Mouse (Mus musculus): ENCODE measurements around the gene Dyrk2. TPM values are rescaled to one million over a fixed set of nuclear protein-coding genes. Genes with fewer than 3 reads are reported as not detected.
A peak's percentile ranks its signal among the peaks of the same experiment; 100 is the strongest.

Gene Dyrk2
- polyA plus RNA-seq, 1 experiment from 2014 or later: 5.7 TPM

GRCm38 (mm10) chr10:118837636-118838035 lies 32.4 kb downstream of the Dyrk2 start:
- 61% methylated on average over 8 of the region's 8 CpGs for WGBS (ENCODE audit: insufficient replicate concordance)

GRCm38 (mm10) chr10:118831190-118831589 lies 38.8 kb downstream of the Dyrk2 start:
- ATAC-seq (no peak), DNase-seq (no peak)
- no peak overlapping the region for H3K4me2 ChIP-seq (ENCODE audit: low read depth, low read length)
- TF ChIP-seq EP300 (IDR thresholded peaks at IDR 0.05; ENCODE audit: low read depth): no peak
- TF ChIP-seq CTCF (IDR thresholded peaks at IDR 0.05; ENCODE audit: low read depth): no peak
- no peak overlapping the region for H3K9ac ChIP-seq (replicated peaks)
- H3K4me1 ChIP-seq (ENCODE audit: insufficient read depth): no peaks in the 10 kb centered on the region
- H3K27me3 ChIP-seq (ENCODE audit: insufficient read depth, low read length): no peaks in the 10 kb centered on the region
- H3K36me3 ChIP-seq (replicated peaks; ENCODE audit: insufficient read depth, low read length): no peaks in the 10 kb centered on the region
- no peak overlapping the region for H3K27ac ChIP-seq (ENCODE audit: low read depth)
- H3K4me3 ChIP-seq (ENCODE audit: low read depth, low read length): no peak overlapping the region
- WGBS (ENCODE audit: insufficient replicate concordance): 78% methylated on average over 8 of the region's 8 CpGs
- H3K9me3 ChIP-seq (ENCODE audit: low read length): no peaks in the 10 kb centered on the region

More at GRCm38 (mm10) chr10:118837636-118838035, 32.4 kb downstream of the Dyrk2 start:
- Histone ChIP-seq H3K36me3 (replicated peaks; ENCODE audit: insufficient read depth, low read length) (no peaks in the 10 kb centered on the region), H3K4me3 (ENCODE audit: low read depth, low read length) (no peak overlapping the region), H3K9me3 (ENCODE audit: low read length) (no peaks in the 10 kb centered on the region), H3K4me2 (ENCODE audit: low read depth, low read length) (no peak overlapping the region), H3K9ac (replicated peaks) (no peak overlapping the region), H3K27me3 (ENCODE audit: insufficient read depth, low read length) (no peaks in the 10 kb centered on the region), H3K4me1 (ENCODE audit: insufficient read depth) (no peaks in the 10 kb centered on the region), H3K27ac (ENCODE audit: low read depth) (no peak overlapping the region)
- ATAC-seq: no peak
- no peak for TF ChIP-seq CTCF (IDR thresholded peaks at IDR 0.05; ENCODE audit: low read depth)
- no peak for TF ChIP-seq EP300 (IDR thresholded peaks at IDR 0.05; ENCODE audit: low read depth)
- DNase-seq: no peak

GRCm38 (mm10) chr10:118829641-118830040 lies 40.4 kb downstream of the Dyrk2 start:
- no peak for ATAC-seq
- Histone ChIP-seq H3K4me2 (ENCODE audit: low read depth, low read length) (no peak overlapping the region), H3K9ac (replicated peaks) (no peak overlapping the region), H3K27ac (ENCODE audit: low read depth) (no peak overlapping the region), H3K4me1 (ENCODE audit: insufficient read depth) (no peaks in the 10 kb centered on the region), H3K36me3 (replicated peaks; ENCODE audit: insufficient read depth, low read length) (no peaks in the 10 kb centered on the region), H3K9me3 (ENCODE audit: low read length) (no peaks in the 10 kb centered on the region), H3K4me3 (ENCODE audit: low read depth, low read length) (no peak overlapping the region), H3K27me3 (ENCODE audit: insufficient read depth, low read length) (no peaks in the 10 kb centered on the region)
- no peak for TF ChIP-seq CTCF (IDR thresholded peaks at IDR 0.05; ENCODE audit: low read depth)
- no peak for TF ChIP-seq EP300 (IDR thresholded peaks at IDR 0.05; ENCODE audit: low read depth)
- 55% methylated on average over 2 of the region's 2 CpGs for WGBS (ENCODE audit: insufficient replicate concordance)
- DNase-seq: no peak

GRCm38 (mm10) chr10:118827116-118827515 lies 42.9 kb downstream of the Dyrk2 start:
- Histone ChIP-seq H3K27me3 (ENCODE audit: insufficient read depth, low read length) (no peaks in the 10 kb centered on the region), H3K4me3 (ENCODE audit: low read depth, low read length) (no peak overlapping the region), H3K4me2 (ENCODE audit: low read depth, low read length) (no peak overlapping the region), H3K36me3 (replicated peaks; ENCODE audit: insufficient read depth, low read length) (no peaks in the 10 kb centered on the region), H3K4me1 (ENCODE audit: insufficient read depth) (no peaks in the 10 kb centered on the region), H3K9me3 (ENCODE audit: low read length) (no peaks in the 10 kb centered on the region), H3K9ac (replicated peaks) (no peak overlapping the region), H3K27ac (ENCODE audit: low read depth) (no peak overlapping the region)
- 84% methylated on average over 7 of the region's 7 CpGs for WGBS (ENCODE audit: insufficient replicate concordance)
- no peak for TF ChIP-seq CTCF (IDR thresholded peaks at IDR 0.05; ENCODE audit: low read depth)
- TF ChIP-seq EP300 (IDR thresholded peaks at IDR 0.05; ENCODE audit: low read depth): no peak
- ATAC-seq: no peak
- no peak for DNase-seq

- Histone ChIP-seq H3K36me3 (replicated peaks; ENCODE audit: insufficient read depth, low read length) (no peaks in the 10 kb centered on the region), H3K9ac (replicated peaks) (no peak overlapping the region), H3K4me3 (ENCODE audit: low read depth, low read length) (no peak overlapping the region), H3K4me1 (ENCODE audit: insufficient read depth) (no peaks in the 10 kb centered on the region), H3K27ac (ENCODE audit: low read depth) (no peak overlapping the region), H3K4me2 (ENCODE audit: low read depth, low read length) (no peak overlapping the region), H3K9me3 (ENCODE audit: low read length) (no peaks in the 10 kb centered on the region), H3K27me3 (ENCODE audit: insufficient read depth, low read length) (no peaks in the 10 kb centered on the region)
- no peak for TF ChIP-seq CTCF (IDR thresholded peaks at IDR 0.05; ENCODE audit: low read depth)
- TF ChIP-seq EP300 (IDR thresholded peaks at IDR 0.05; ENCODE audit: low read depth): no peak
- 79% methylated on average over 8 of the region's 8 CpGs for WGBS (ENCODE audit: insufficient replicate concordance)
- ATAC-seq (no peak), DNase-seq (no peak)
Measured at GRCm38 (mm10) chr10:118824830-118825229, 45.2 kb downstream of the Dyrk2 start.

- no peak overlapping the region for H3K27ac ChIP-seq (ENCODE audit: low read depth)
- H3K27me3 ChIP-seq (ENCODE audit: insufficient read depth, low read length): no peaks in the 10 kb centered on the region
- TF ChIP-seq EP300 (IDR thresholded peaks at IDR 0.05; ENCODE audit: low read depth) (no peak), CTCF (IDR thresholded peaks at IDR 0.05; ENCODE audit: low read depth) (no peak)
- no peak overlapping the region for H3K4me3 ChIP-seq (ENCODE audit: low read depth, low read length)
- no peaks in the 10 kb centered on the region for H3K9me3 ChIP-seq (ENCODE audit: low read length)
- 63% methylated on average over 7 of the region's 7 CpGs for WGBS (ENCODE audit: insufficient replicate concordance)
- DNase-seq (no peak), ATAC-seq (no peak)
- no peaks in the 10 kb centered on the region for H3K4me1 ChIP-seq (ENCODE audit: insufficient read depth)
- H3K36me3 ChIP-seq (replicated peaks; ENCODE audit: insufficient read depth, low read length): no peaks in the 10 kb centered on the region
- H3K9ac ChIP-seq (replicated peaks): no peak overlapping the region
- H3K4me2 ChIP-seq (ENCODE audit: low read depth, low read length): no peak overlapping the region
Measured at GRCm38 (mm10) chr10:118820901-118821300, 49.1 kb downstream of the Dyrk2 start.

- ATAC-seq (peak; percentile 41; the same call in 1 of the 2 replicates), DNase-seq (no peak)
- 41% methylated on average over 4 of the region's 4 CpGs for WGBS (ENCODE audit: insufficient replicate concordance)
- TF ChIP-seq EP300 (IDR thresholded peaks at IDR 0.05; ENCODE audit: low read depth) (no peak), CTCF (IDR thresholded peaks at IDR 0.05; ENCODE audit: low read depth) (peak; percentile 4; the same call in 1 of the 2 replicates)
- no peaks in the 10 kb centered on the region for H3K27me3 ChIP-seq (ENCODE audit: insufficient read depth, low read length)
- H3K4me2 ChIP-seq (ENCODE audit: low read depth, low read length): no peak overlapping the region
- no peak overlapping the region; the same call in 1 of the 2 replicates for H3K27ac ChIP-seq (ENCODE audit: low read depth)
- H3K9me3 ChIP-seq (ENCODE audit: low read length): no peaks in the 10 kb centered on the region
- no peak overlapping the region for H3K9ac ChIP-seq (replicated peaks)
- H3K36me3 ChIP-seq (replicated peaks; ENCODE audit: insufficient read depth, low read length): no peaks in the 10 kb centered on the region
- no peaks in the 10 kb centered on the region for H3K4me1 ChIP-seq (ENCODE audit: insufficient read depth)
- H3K4me3 ChIP-seq (ENCODE audit: low read depth, low read length): no peak overlapping the region
Measured at GRCm38 (mm10) chr10:118819846-118820245, 50.2 kb downstream of the Dyrk2 start.

Data from liver, postnatal 0 days (tissue).